Mouse (Mus musculus) embryonic facial prominence, embryonic 12.5 days (tissue): Measurements from ENCODE around the gene Nagk. TPM values are rescaled to one million over a fixed set of nuclear protein-coding genes. Genes with fewer than 3 reads are reported as not detected.
A peak's percentile ranks its signal among the peaks of the same experiment; 100 is the strongest.

Experiments used
- ATAC-seq: fragments of 200-750 bp; cut with Nextera tagmentation; 2 replicates; pipeline ENCODE4 v1.8.0; 2017; ENCODE audit not compliant: insufficient number of reproducible peaks, insufficient read depth, low FRiP score, low TSS enrichment
- H3K27ac ChIP-seq: fragments of 300-500 bp; sonication (generic); 2 replicates; pipeline ENCODE4 v1.5.1; 2016; ENCODE audit warnings: mild to moderate bottlenecking
- H3K27me3 ChIP-seq: fragments of 300-500 bp; sonication (generic); 2 replicates; pipeline ENCODE4 v1.6.1; 2016; ENCODE audit warnings: mild to moderate bottlenecking, moderate library complexity
- H3K36me3 ChIP-seq: fragments of 300-500 bp; sonication (generic); 2 replicates; pipeline ENCODE4 v1.6.1; 2016; ENCODE audit warnings: mild to moderate bottlenecking
- H3K4me1 ChIP-seq: fragments of 300-500 bp; sonication (generic); 2 replicates; pipeline ENCODE4 v1.6.1; 2016
- H3K4me2 ChIP-seq: fragments of 300-500 bp; sonication (generic); replicated peaks from 2 replicates; pipeline ENCODE4 v1.6.1; 2016; ENCODE audit warnings: mild to moderate bottlenecking, moderate library complexity
- H3K4me3 ChIP-seq: fragments of 300-500 bp; sonication (generic); 2 replicates; pipeline ENCODE4 v1.5.1; 2016; ENCODE audit warnings: mild to moderate bottlenecking
- H3K9ac ChIP-seq: fragments of 300-500 bp; sonication (generic); 2 replicates; pipeline ENCODE4 v1.6.1; 2016; ENCODE audit warnings: mild to moderate bottlenecking, moderate library complexity
- H3K9me3 ChIP-seq: fragments of 300-500 bp; sonication (generic); 2 replicates; pipeline ENCODE4 v1.6.1; 2016; ENCODE audit warnings: mild to moderate bottlenecking, moderate library complexity
- WGBS: fragments of 180-500 bp; shearing (Covaris S2); methylation state at CpG from one replicate; pipeline ENCODE4 v1.1.7; 2016; 5-methylcytosine and 5-hydroxymethylcytosine counted together
- polyA plus RNA-seq: library from polyadenylated mRNA; unstranded; fragments of >200 nt; fragmentation: Nextera tagmentation; extraction: Ambion mirVana; gene quantifications from 2 replicates; pipeline ENCODE4 v1.2.1, GENCODE M21; 2016

Nagk gene
- 50.7 and 53.5 TPM in 2 replicates for polyA plus RNA-seq

GRCm38 (mm10) chr6:83794760-83795296, at the start of gene Nagk:
Gene Nagk (plus strand): TSS chr6:83794982.
- Histone ChIP-seq H3K4me3 (peak within 1 kb of the TSS; percentile 69), H3K4me2 (peak within 1 kb of the TSS; percentile 61), H3K36me3 (0 out of 2 replicates have a peak, but pooled peaks cover 5% of the 10 kb centered on the region), H3K4me1 (peaks cover 4% of the 10 kb centered on the region), H3K27ac (peak within 1 kb of the TSS; percentile 87), H3K9me3 (no peaks in the 10 kb centered on the region), H3K9ac (peak within 1 kb of the TSS; percentile 71), H3K27me3 (no peaks in the 10 kb centered on the region)
- peak; percentile 94 for ATAC-seq
- under 1% methylated on average over 43 of the region's 43 CpGs for WGBS

GRCm38 (mm10) chr6:83745466-83745865, 49.3 kb upstream of the Nagk start:
- Histone ChIP-seq H3K4me1 (peaks cover 3% of the 10 kb centered on the region; the same call in 1 of the 2 replicates), H3K9me3 (no peaks in the 10 kb centered on the region), H3K4me3 (no peak overlapping the region), H3K27ac (no peak overlapping the region), H3K27me3 (peaks cover 17% of the 10 kb centered on the region), H3K36me3 (no peaks in the 10 kb centered on the region), H3K4me2 (no peak overlapping the region), H3K9ac (no peak overlapping the region)
- whole genome bisulfite sequencing = 49% methylated on average over 2 of the region's 2 CpGs
- ATAC-seq = no peak

DNA sequence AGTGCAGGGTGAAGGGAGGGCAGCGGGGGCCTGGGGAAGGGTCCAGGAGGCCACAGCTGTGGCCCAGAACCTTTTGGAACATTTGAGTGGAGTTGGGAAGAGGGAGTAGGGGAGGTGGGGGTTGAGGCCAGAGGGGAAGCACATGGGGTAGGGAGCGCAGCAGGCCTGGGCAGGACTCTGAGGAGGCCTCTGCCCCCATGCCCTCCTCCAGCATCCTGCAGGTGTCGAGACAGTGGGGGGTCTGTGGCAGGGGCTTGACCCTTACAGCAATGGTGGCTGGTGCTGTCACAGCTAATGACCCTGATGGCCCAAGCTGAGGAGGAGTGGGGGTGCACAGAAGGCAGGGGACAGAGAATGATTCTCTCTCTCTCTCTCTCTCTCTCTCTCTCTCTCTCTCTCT, 45.5 kb upstream of the Nagk start:
- Histone ChIP-seq H3K4me3 (no peak overlapping the region), H3K27me3 (peaks cover 25% of the 10 kb centered on the region), H3K4me1 (peaks cover 3% of the 10 kb centered on the region; the same call in 1 of the 2 replicates), H3K9me3 (no peaks in the 10 kb centered on the region), H3K9ac (no peak overlapping the region), H3K4me2 (no peak overlapping the region), H3K36me3 (no peaks in the 10 kb centered on the region), H3K27ac (no peak overlapping the region)
- 48% methylated on average over 3 of the region's 3 CpGs for WGBS
- ATAC-seq = 0 out of 2 replicates have a peak, but pooled peaks have one; percentile 18

GRCm38 (mm10) chr6:83750171-83750684, 44.6 kb upstream of the Nagk start:
- Histone ChIP-seq H3K4me2 (0 out of 2 replicates have a peak overlapping the region, but pooled peaks have one; percentile 9), H3K36me3 (no peaks in the 10 kb centered on the region), H3K9ac (no peak overlapping the region), H3K4me3 (no peak overlapping the region), H3K4me1 (peaks cover 3% of the 10 kb centered on the region; the same call in 1 of the 2 replicates), H3K9me3 (no peaks in the 10 kb centered on the region), H3K27me3 (peaks cover 25% of the 10 kb centered on the region), H3K27ac (no peak overlapping the region)
- WGBS = 10% methylated on average over 11 of the region's 11 CpGs
- ATAC-seq = no peak

- Histone ChIP-seq H3K9ac (no peak overlapping the region), H3K4me3 (no peak overlapping the region), H3K4me1 (no peaks in the 10 kb centered on the region), H3K27ac (no peak overlapping the region), H3K36me3 (no peaks in the 10 kb centered on the region), H3K27me3 (peaks cover 68% of the 10 kb centered on the region), H3K9me3 (no peaks in the 10 kb centered on the region), H3K4me2 (no peak overlapping the region)
- 67% methylated on average over 9 of the region's 9 CpGs for whole genome bisulfite sequencing
- no peak for ATAC-seq
These were observed 38.7 kb upstream of the Nagk start for GRCm38 (mm10) chr6:83756051-83756450.

- ATAC-seq = no peak
- WGBS = 22% methylated on average over 6 of the region's 6 CpGs
These were observed 32.4 kb upstream of the Nagk start, which contains the start of gene Ankrd53 for GRCm38 (mm10) chr6:83762344-83762743. Gene Ankrd53 (plus strand): TSS chr6:83762644.

DNA sequence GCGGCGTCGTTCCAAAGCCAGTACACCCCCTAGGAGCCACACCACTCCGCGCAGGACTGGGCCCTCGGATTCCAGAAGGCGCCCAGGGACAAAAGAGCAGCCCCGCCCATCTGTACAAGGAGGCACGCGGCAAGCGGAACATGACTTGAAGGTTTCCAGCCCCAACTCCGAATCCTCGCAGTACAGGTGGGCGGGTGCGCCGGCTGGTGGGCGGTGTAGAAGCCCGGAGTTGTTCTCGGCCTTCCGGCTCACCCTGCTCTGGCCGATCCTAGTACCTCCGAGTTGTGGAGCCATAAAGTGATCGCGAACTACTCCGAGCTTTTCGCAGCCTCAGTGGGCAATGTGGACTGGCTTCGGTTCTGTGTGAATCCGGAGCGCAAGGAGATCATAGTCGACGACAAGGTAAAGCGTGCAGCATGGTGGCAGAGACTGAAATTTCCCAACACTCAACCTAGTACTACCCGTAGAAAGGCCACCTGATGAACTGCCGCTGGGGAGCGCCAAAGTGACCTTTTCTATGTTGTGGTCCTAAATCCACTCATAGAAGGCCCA, 31.8 kb upstream of the Nagk start:
- Histone ChIP-seq H3K9ac (peak overlapping the region; percentile 38), H3K9me3 (no peaks in the 10 kb centered on the region), H3K27ac (no peak overlapping the region), H3K27me3 (peaks cover 62% of the 10 kb centered on the region), H3K4me2 (peak overlapping the region; percentile 60), H3K36me3 (no peaks in the 10 kb centered on the region), H3K4me3 (peak overlapping the region; percentile 31), H3K4me1 (peaks cover 9% of the 10 kb centered on the region)
- ATAC-seq = peak; percentile 78
- 2% methylated on average over 35 of the region's 35 CpGs for WGBS

More at GRCm38 (mm10) chr6:83762344-83762743, 32.4 kb upstream of the Nagk start, which contains the start of gene Ankrd53:
- Histone ChIP-seq H3K27me3 (peaks cover 68% of the 10 kb centered on the region), H3K4me1 (peaks cover 9% of the 10 kb centered on the region), H3K9me3 (no peaks in the 10 kb centered on the region), H3K27ac (no peak within 1 kb of the TSS), H3K4me2 (peak within 1 kb of the TSS; percentile 60), H3K4me3 (peak within 1 kb of the TSS; percentile 31), H3K36me3 (no peaks in the 10 kb centered on the region), H3K9ac (peak within 1 kb of the TSS; percentile 38)

- peaks cover 31% of the 10 kb centered on the region for H3K36me3 ChIP-seq
- H3K27ac ChIP-seq = no peak overlapping the region
- WGBS = 87% methylated on average over 3 of the region's 3 CpGs
- H3K4me1 ChIP-seq = peaks cover 9% of the 10 kb centered on the region
- ATAC-seq = no peak
- no peak overlapping the region for H3K4me2 ChIP-seq
- no peak overlapping the region for H3K4me3 ChIP-seq
- peaks cover 25% of the 10 kb centered on the region for H3K27me3 ChIP-seq
- no peaks in the 10 kb centered on the region for H3K9me3 ChIP-seq
- H3K9ac ChIP-seq = no peak overlapping the region
These were observed 27.8 kb upstream of the Nagk start for GRCm38 (mm10) chr6:83766982-83767381.

DNA sequence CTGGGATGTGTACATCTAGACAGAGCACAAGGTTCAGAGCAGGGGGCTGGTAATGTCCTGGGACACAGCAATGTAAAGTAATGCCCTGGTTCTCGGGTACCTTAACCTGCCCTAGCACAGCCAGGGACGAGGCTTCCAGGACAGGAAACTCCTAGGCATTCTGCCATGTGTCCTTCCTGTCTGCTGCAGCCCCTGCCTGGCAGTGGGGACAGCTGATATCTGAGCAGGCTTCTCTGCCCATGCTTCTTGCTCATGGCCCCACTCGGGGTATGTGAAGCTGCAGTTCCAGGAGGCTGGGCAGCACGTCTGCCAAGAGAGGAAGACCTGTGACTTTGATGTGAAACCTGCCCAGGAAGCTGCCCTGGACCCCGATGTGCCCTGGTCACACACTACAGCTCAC, 26.3 kb upstream of the Nagk start:
- ATAC-seq = no peak
- peaks cover 31% of the 10 kb centered on the region for H3K36me3 ChIP-seq

GRCm38 (mm10) chr6:83774126-83774525, 20.7 kb upstream of the Nagk start:
- Histone ChIP-seq H3K4me2 (peak overlapping the region; percentile 76), H3K36me3 (peaks cover 23% of the 10 kb centered on the region), H3K27ac (no peak overlapping the region), H3K9ac (peak overlapping the region; percentile 88), H3K27me3 (no peaks in the 10 kb centered on the region), H3K9me3 (no peaks in the 10 kb centered on the region), H3K4me3 (peak overlapping the region; percentile 91), H3K4me1 (peaks cover 12% of the 10 kb centered on the region)
- ATAC-seq = no peak
- WGBS = 55% methylated on average over 9 of the region's 9 CpGs

More for the DNA sequence above, 26.3 kb upstream of the Nagk start:
- Histone ChIP-seq H3K4me2 (no peak overlapping the region), H3K27me3 (peaks cover 10% of the 10 kb centered on the region), H3K4me3 (no peak overlapping the region), H3K27ac (no peak overlapping the region), H3K4me1 (no peaks in the 10 kb centered on the region), H3K9ac (no peak overlapping the region), H3K9me3 (no peaks in the 10 kb centered on the region)
- 79% methylated on average over 5 of the region's 5 CpGs for WGBS

GRCm38 (mm10) chr6:83774781-83775563, 19.8 kb upstream of the Nagk start:
- peak overlapping the region; percentile 76 for H3K4me2 ChIP-seq
- 2% methylated on average over 14 of the region's 14 CpGs for WGBS
- H3K36me3 ChIP-seq = peaks cover 14% of the 10 kb centered on the region
- peak overlapping the region; percentile 91 for H3K4me3 ChIP-seq
- no peaks in the 10 kb centered on the region; the same call in 1 of the 2 replicates for H3K27me3 ChIP-seq
- peaks cover 12% of the 10 kb centered on the region for H3K4me1 ChIP-seq
- peak overlapping the region; percentile 79 for H3K27ac ChIP-seq
- H3K9ac ChIP-seq = peak overlapping the region; percentile 88
- no peaks in the 10 kb centered on the region for H3K9me3 ChIP-seq
- ATAC-seq = 0 out of 2 replicates have a peak, but pooled peaks have one; percentile 6
